Mouse (Mus musculus) natural killer cell, adult 2 months (primary cell): ENCODE measurements around the gene Zfp319.
A peak's percentile ranks its signal among the peaks of the same experiment; 100 is the strongest.
"Not testable (repeated sequence)": the region's sequence is repeated elsewhere in the genome, so short reads cannot be mapped to it uniquely, and the experiment has no call there.

ENCODE experiments used
- DNase-seq, 2 experiments: peaks; one replicate each; pipeline ENCODE4 v3.0.0; 2022; ENCODE audit warnings: low spot score in 2 of 2

The Zfp319 gene

GRCm38 (mm10) chr8:95331720-95332436 lies at the start of gene Zfp319, which contains the start of gene Usb1:
Gene Zfp319, minus strand, starts transcription at chr8:95331950.
Gene Usb1, plus strand, starts transcription at chr8:95332284.
- peak; percentile 96 to 97 for DNase-seq

DNA sequence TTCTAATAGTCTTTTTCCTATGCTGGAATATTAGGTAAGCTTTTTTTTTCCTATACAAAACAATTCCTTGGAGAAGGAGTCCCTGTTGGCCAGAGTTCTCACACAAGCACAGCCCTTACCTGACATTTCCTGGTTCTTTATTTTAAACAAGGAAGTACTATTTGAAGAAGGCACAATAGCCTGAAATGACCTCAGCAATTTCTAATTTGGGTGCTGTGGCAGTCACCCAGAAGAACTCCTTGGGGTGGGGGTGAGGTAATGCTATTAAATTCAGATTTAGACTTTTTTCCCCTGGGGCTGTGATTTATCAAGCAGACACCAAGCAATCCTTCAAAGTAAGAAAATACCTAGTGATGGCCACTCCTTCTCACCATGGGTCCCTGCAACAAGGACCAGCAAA lies 49.2 kb upstream of the Zfp319 start:
- no peak for DNase-seq

DNA sequence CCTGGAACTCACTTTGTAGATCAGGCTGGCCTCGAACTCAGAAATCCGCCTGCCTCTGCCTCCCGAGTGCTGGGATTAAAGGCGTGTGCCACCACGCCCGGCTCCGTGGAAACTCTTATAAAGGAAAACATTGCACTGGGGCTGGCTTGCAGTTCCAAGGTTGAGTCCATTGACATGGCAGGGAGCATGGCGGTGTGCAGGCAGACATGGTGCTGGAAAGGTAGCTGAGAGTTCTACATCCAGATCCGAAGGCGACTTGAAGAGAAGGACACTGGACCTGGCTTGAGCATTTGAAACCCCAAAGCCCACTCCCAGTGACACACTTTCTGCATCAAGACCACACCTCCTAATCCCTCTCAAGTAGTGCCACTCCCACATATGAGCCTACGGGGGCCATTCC lies 47.2 kb upstream of the Zfp319 start:
- not testable (repeated sequence) for DNase-seq

- no peak for DNase-seq
These were observed 46.1 kb upstream of the Zfp319 start for GRCm38 (mm10) chr8:95377863-95378291.

- DNase-seq = no peak
These were observed 45.4 kb upstream of the Zfp319 start for GRCm38 (mm10) chr8:95377101-95377500.

DNA sequence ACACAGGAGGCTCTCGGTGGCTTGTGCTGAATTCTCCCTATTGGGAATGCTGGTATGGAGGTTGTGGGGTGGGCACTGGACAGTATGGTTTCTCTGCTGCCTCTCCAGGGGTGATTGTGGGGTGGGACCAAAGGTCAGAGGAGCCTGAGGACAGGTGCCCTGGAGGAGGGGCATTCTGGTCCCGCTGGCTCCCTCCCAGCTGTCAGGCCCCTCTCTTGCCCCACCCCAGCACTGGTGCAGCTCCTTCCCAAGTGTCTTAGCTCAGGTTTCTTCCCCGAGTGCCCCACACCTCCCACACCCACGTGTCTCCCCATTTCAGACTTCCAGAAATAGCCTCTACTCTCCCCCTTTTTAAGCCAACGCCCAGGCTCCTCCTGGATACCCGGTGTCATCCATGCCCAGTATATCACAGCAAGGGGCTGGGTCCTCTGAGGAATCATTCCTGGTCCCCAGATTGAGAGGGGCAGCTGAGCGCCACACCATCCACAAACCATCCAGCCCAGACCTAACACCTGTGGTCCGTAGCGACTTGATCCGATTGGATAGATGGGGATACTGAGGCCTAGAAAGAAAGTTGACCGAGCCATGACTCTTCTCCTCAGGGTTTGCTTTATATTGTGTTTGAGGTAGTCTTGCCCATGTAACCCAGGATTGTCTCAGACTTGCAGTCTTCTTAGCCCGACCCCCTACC lies 44.7 kb upstream of the Zfp319 start:
- no peak for DNase-seq

GRCm38 (mm10) chr8:95375374-95375930 lies 43.7 kb upstream of the Zfp319 start:
- no peak for DNase-seq

- no peak for DNase-seq
These were observed 42.7 kb upstream of the Zfp319 start for GRCm38 (mm10) chr8:95374429-95374828.

- no peak for DNase-seq
These were observed 41.7 kb upstream of the Zfp319 start for GRCm38 (mm10) chr8:95373389-95374002.

DNA sequence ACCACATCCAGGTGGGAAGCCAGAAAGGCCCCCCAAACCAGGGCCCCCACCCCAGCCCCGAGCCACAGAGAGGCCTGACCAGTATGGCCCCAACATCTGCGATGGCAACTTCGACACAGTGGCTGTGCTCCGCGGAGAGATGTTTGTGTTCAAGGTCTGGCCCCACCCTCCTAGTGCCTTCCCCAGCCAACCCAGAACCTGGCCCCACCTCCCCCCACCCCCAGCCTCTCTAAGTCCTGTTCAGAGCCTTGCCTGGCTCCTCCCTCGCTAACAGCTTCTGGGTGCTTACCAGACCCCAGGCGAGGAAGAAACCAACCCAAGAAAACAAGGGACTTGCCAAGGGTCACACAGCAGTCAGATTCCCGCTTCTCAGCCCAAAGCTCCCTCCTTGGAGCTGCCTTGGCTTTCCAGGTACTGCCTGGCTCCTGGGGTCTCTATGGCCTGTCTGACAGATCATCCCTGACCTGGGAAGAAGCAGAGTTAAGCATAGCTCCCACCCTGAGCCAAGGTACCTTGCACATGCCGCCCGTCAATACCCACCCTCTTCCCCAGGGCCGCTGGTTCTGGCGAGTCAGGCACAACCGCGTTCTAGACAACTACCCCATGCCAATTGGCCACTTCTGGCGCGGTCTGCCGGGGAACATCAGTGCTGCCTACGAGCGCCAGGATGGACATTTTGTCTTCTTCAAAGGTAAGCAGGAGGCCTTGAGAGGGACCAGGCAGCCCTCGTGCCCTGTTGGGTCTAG lies 38.0 kb upstream of the Zfp319 start:
- no peak for DNase-seq

- no peak for DNase-seq
These were observed 32.1 kb upstream of the Zfp319 start for GRCm38 (mm10) chr8:95363849-95364248.

DNA sequence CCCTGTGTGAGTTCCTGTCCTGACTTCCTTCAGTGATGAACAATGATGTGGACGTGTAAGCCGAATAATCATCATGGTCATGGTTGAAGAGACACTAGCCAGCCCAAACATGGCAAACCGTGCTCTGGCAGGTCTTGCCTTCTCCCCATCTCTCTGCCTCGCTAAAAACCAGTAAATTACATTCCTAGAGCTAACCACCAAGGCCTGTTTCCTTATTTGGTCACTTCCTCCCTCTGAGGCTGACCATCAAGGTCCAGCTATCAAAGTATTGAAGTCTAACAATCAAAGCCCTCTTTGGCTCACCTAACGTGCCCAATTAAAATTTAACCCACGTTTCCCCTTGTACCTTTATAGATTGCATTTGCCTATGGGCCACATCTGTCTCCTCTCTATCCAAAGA lies 30.5 kb upstream of the Zfp319 start:
- no peak for DNase-seq

DNA sequence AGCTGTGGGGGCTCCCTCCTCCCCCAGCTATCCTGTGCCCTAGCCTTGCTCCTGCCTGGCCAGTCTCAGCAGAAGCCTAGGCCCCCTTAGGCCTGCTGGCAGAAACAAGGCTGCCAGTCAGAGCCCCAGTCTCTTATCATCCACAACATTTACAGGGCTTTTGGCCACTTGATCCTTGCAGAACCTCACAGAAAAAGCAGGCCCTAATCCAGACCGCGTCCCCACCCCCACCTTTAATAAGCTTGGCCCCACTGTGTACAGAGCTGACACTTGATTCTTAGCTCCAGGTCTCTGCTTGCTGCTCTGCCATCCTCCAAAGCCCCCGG lies 29.2 kb upstream of the Zfp319 start:
- DNase-seq = no peak

- DNase-seq = no peak
These were observed 28.6 kb upstream of the Zfp319 start for GRCm38 (mm10) chr8:95360181-95361015.

DNA sequence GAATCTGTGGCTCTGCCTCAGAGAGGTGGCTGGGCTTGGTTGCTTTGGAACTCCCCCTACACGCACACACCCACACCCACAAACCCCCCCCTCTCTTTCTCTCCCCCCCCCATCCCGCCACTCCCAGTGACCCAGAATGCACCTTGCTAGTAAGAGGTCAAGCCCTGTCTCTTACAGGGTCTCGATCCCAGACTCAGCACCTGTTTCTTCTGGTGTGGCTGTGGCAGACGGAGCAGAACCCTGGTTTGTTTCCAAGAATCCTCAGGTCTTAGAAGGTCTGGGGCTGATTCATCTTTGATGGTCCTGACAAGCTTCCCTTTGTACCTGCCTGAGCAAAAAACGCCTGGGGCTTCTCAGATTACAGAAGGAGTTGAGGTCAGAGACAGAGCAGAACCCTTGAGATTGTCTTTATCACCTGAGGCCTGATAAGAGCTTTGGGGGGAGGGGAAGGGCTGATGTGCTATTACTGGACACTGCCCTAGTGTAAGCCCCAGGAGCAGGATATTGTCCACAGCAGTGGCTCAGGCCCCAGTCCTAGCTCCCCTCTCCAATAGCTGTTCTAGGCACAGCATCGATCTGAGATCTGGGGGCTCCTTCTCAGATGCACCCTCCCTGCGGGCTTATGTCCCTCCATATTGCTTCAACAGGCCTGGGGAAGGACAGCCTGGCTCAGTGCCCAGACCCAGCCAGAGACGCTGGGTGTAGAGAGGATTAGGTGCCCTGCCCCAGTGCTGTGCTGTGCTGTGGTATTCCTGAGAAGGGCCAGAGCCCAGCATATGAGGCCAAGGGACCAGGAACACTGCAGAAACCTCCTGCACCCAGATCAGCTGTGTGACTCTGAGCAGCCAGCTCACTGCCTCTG lies 27.0 kb upstream of the Zfp319 start:
- no peak for DNase-seq

DNA sequence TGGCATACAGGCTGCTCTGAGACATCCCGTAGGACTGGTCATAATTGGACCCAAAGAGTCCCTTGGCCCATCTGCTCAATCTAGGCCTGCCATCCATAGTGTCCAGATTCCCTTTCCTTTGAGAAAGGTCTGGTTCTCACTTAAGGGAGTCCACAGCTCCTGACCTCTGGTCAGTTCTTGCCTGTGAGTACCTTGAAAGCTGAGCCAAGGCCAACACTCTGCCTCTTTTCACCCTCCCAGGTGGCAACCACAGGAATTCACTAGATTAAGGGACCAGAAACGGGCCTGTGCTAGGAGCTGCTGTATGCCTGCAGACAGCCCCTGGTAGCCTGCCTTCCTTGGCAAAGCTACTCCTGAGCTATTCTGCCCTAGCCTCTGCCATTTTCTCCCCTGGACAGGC lies 22.9 kb upstream of the Zfp319 start:
- DNase-seq = no peak

- DNase-seq = no peak
These were observed 21.4 kb upstream of the Zfp319 start for GRCm38 (mm10) chr8:95352871-95353866.

- no peak for DNase-seq
These were observed 20.6 kb upstream of the Zfp319 start, which contains the start of gene Mmp15 for GRCm38 (mm10) chr8:95352151-95352870. Gene Mmp15, plus strand, starts transcription at chr8:95352268.
